Comparison of ENCODE assay signal across 22 mouse cellular contexts in genomic region chr4:45131021-45131420, GRCm38 (mm10). TPM values are rescaled to one million over a fixed set of nuclear protein-coding genes. Genes with fewer than 3 reads are reported as not detected.
DNase-seq lines count a peak whose midpoint lies in the region; ATAC-seq and TF ChIP-seq lines count a peak whose summit lies in the region.
"Had no signal": no experiment of that assay in that cellular context is flagged by ENCODE, and none has a peak within 500 bp of the region (broad histone marks: within the 10 kb centered on the region; RNA-seq: fewer than 3 reads in every experiment).

No protein-coding gene starts in this region.

- TF ChIP-seq CTCF in lung, postnatal 0 days (IDR thresholded peaks at IDR 0.05), result no peak

- H3K4me3 ChIP-seq in lung, postnatal 0 days (ENCODE audit: low read depth, low read length), result no peak overlapping the region
- no peak overlapping the region for H3K4me3 ChIP-seq in forebrain, embryonic 11.5 days (ENCODE audit: low read depth, low read length)
- H3K4me3 ChIP-seq: embryonic facial prominence, embryonic 13.5 days; embryonic facial prominence, embryonic 15.5 days; erythroblast, embryonic 14.5 days; forebrain, embryonic 10.5 days; forebrain, embryonic 13.5 days; forebrain, embryonic 15.5 days had no signal

- no peak overlapping the region for H3K27ac ChIP-seq in lung, postnatal 0 days (ENCODE audit: low read length)
- no peak overlapping the region for H3K27ac ChIP-seq in forebrain, embryonic 11.5 days (ENCODE audit: low read depth, low read length)
- H3K27ac ChIP-seq: embryonic facial prominence, embryonic 13.5 days; embryonic facial prominence, embryonic 15.5 days; forebrain, embryonic 10.5 days; forebrain, embryonic 13.5 days; forebrain, embryonic 15.5 days had no signal

- H3K9ac ChIP-seq in lung, postnatal 0 days (replicated peaks; ENCODE audit: low read depth), result no peak overlapping the region
- H3K9ac ChIP-seq in forebrain, embryonic 11.5 days (ENCODE audit: low read length), result no peak overlapping the region
- H3K9ac ChIP-seq: embryonic facial prominence, embryonic 13.5 days; embryonic facial prominence, embryonic 15.5 days; forebrain, embryonic 13.5 days; forebrain, embryonic 15.5 days had no signal

- no peaks in the 10 kb centered on the region for H3K36me3 ChIP-seq in lung, postnatal 0 days (ENCODE audit: insufficient read depth, low read length)
- H3K36me3 ChIP-seq in forebrain, embryonic 11.5 days (ENCODE audit: control insufficient read depth, insufficient read depth, low read length), result no peaks in the 10 kb centered on the region
- H3K36me3 ChIP-seq: embryonic facial prominence, embryonic 13.5 days; embryonic facial prominence, embryonic 15.5 days; forebrain, embryonic 10.5 days; forebrain, embryonic 15.5 days had no signal

- no peaks in the 10 kb centered on the region for H3K9me3 ChIP-seq in lung, postnatal 0 days (ENCODE audit: low read length)
- no peaks in the 10 kb centered on the region for H3K9me3 ChIP-seq in forebrain, embryonic 11.5 days (ENCODE audit: control insufficient read depth, low read length)
- H3K9me3 ChIP-seq: embryonic facial prominence, embryonic 13.5 days; embryonic facial prominence, embryonic 15.5 days; forebrain, embryonic 10.5 days; forebrain, embryonic 13.5 days; forebrain, embryonic 15.5 days had no signal

- H3K4me2 ChIP-seq in lung, postnatal 0 days (replicated peaks; ENCODE audit: low read depth, low read length), result no peak overlapping the region
- H3K4me2 ChIP-seq in forebrain, embryonic 11.5 days (ENCODE audit: low read depth, low read length, severe bottlenecking), result no peak overlapping the region
- H3K4me2 ChIP-seq: embryonic facial prominence, embryonic 13.5 days; embryonic facial prominence, embryonic 15.5 days; forebrain, embryonic 13.5 days; forebrain, embryonic 15.5 days had no signal

- no peaks in the 10 kb centered on the region for H3K4me1 ChIP-seq in lung, postnatal 0 days (ENCODE audit: insufficient read depth, low read depth, low read length)
- no peaks in the 10 kb centered on the region for H3K4me1 ChIP-seq in forebrain, embryonic 11.5 days (replicated peaks; ENCODE audit: control insufficient read depth, insufficient read depth, low read length)
- H3K4me1 ChIP-seq: embryonic facial prominence, embryonic 13.5 days; embryonic facial prominence, embryonic 15.5 days; forebrain, embryonic 10.5 days; forebrain, embryonic 13.5 days; forebrain, embryonic 15.5 days had no signal

- WGBS in lung, postnatal 0 days, result 40% methylated on average over 4 of the region's 4 CpGs
- WGBS in forebrain, embryonic 11.5 days, result 81% methylated on average over 4 of the region's 4 CpGs

- no peaks in the 10 kb centered on the region for H3K27me3 ChIP-seq in lung, postnatal 0 days (replicated peaks; ENCODE audit: insufficient read depth, low read length)
- no peaks in the 10 kb centered on the region for H3K27me3 ChIP-seq in forebrain, embryonic 11.5 days (ENCODE audit: control insufficient read depth, insufficient read depth, low read length)
- H3K27me3 ChIP-seq: embryonic facial prominence, embryonic 13.5 days; embryonic facial prominence, embryonic 15.5 days; forebrain, embryonic 13.5 days; forebrain, embryonic 15.5 days had no signal

- peak; percentile 51; the same call in 1 of the 2 replicates for TF ChIP-seq EP300 in lung, postnatal 0 days (IDR thresholded peaks at IDR 0.05)

- DNase-seq in lung, adult 18-20 months, result peak; percentile 11 to 22
- DNase-seq in lung, postnatal 14 days, result no peak
- DNase-seq in lung, postnatal 0 days (ENCODE audit: low spot score), result peak; percentile 68
- no peak for DNase-seq in lung, postnatal 4 days
- DNase-seq in lung, postnatal 36 days, result peak; percentile 43
- DNase-seq in forebrain, embryonic 11.5 days (ENCODE audit: low spot score), result no peak
- DNase-seq: adrenal gland, adult 2 months; adrenal gland, postnatal 10 days; adrenal gland, postnatal 25 days; cerebellum, adult 11 months; cerebellum, adult 18-20 months; cerebellum, adult 8-10 months; cerebellum, adult 9-11 months; cerebellum, postnatal 14 days; cerebellum, postnatal 36 days; embryo, embryonic 11 days had no signal

- peak; percentile 90 for ATAC-seq in lung, postnatal 0 days
- no peak for ATAC-seq in forebrain, embryonic 11.5 days (replicated peaks; ENCODE audit: low FRiP score)
- ATAC-seq: forebrain, embryonic 13.5 days; forebrain, embryonic 15.5 days had no signal

RNA-seq across cellular contexts. Expression of gene Tomm5, which starts 23.1 kb away (rescaled TPM):
- 144 and 151 TPM in 2 replicates for polyA plus RNA-seq in lung, postnatal 0 days (2015; fragmentation: Nextera tagmentation; extraction: Ambion mirVana)
- 172 and 184 TPM in 2 replicates for polyA plus RNA-seq in forebrain, embryonic 11.5 days (2014; fragmentation: Nextera tagmentation; extraction: Ambion mirVana)

RNA-seq across cellular contexts. Expression of gene Fbxo10, which starts 46.6 kb away (rescaled TPM):
- 5.9 and 6.3 TPM in 2 replicates for polyA plus RNA-seq in lung, postnatal 0 days (2015; fragmentation: Nextera tagmentation; extraction: Ambion mirVana)
- polyA plus RNA-seq in forebrain, embryonic 11.5 days (2014; fragmentation: Nextera tagmentation; extraction: Ambion mirVana), result 12.5 and 13.3 TPM in 2 replicates

RNA-seq across cellular contexts. Expression of gene Frmpd1, which starts 53.7 kb away (rescaled TPM):
- polyA plus RNA-seq in lung, postnatal 0 days (2015; fragmentation: Nextera tagmentation; extraction: Ambion mirVana), result 0.30 and 0.52 TPM in 2 replicates
- 1.3 TPM in 2 replicates for polyA plus RNA-seq in forebrain, embryonic 11.5 days (2014; fragmentation: Nextera tagmentation; extraction: Ambion mirVana)

Comparison
In these comparisons a context has a peak if more than half of its experiments do, and no peak if none do; other contexts are left out.
1. DNase-seq: peak in lung, adult 18-20 months (2 of 2), lung, postnatal 0 days (single experiment) and lung, postnatal 36 days (single experiment); none in lung, postnatal 14 days (single experiment), lung, postnatal 4 days (0 of 2) and forebrain, embryonic 11.5 days (single experiment).